Mouse (Mus musculus): ENCODE measurements around the gene Fndc5.

The Fndc5 gene

GRCm38 (mm10) chr4:129124652-129125146 is 12.1 kb upstream of the Fndc5 start:
- DNase-seq = no peak

GRCm38 (mm10) chr4:129125736-129126451 is 10.9 kb upstream of the Fndc5 start:
- DNase-seq = peak in 1 of 2 experiments; percentile 49

- DNase-seq = no peak
Observed at GRCm38 (mm10) chr4:129128582-129129338, 8.0 kb upstream of the Fndc5 start.

- DNase-seq = peak in 1 of 2 experiments; percentile 60
Observed at GRCm38 (mm10) chr4:129129387-129129786, 7.4 kb upstream of the Fndc5 start.

- DNase-seq = peak; percentile 68 to 75
Observed at GRCm38 (mm10) chr4:129130149-129130548, 6.7 kb upstream of the Fndc5 start.

- DNase-seq = peak; percentile 71 to 82
Observed at GRCm38 (mm10) chr4:129130755-129131303, 6.0 kb upstream of the Fndc5 start.

- peak; percentile 91 for DNase-seq
Observed at GRCm38 (mm10) chr4:129134799-129135585, 1.8 kb upstream of the Fndc5 start.

- no peak for DNase-seq
Observed at GRCm38 (mm10) chr4:129135637-129136036, 1.2 kb upstream of the Fndc5 start.

GRCm38 (mm10) chr4:129136189-129136578 is 615 bp upstream of the Fndc5 start:
- DNase-seq = no peak

- DNase-seq = no peak
Observed at GRCm38 (mm10) chr4:129137392-129138321, 858 bp downstream of the Fndc5 start.

GRCm38 (mm10) chr4:129139642-129140041 is 2.8 kb downstream of the Fndc5 start:
- no peak for DNase-seq

- no peak for DNase-seq
Observed at GRCm38 (mm10) chr4:129140808-129141207, 4.0 kb downstream of the Fndc5 start.

GRCm38 (mm10) chr4:129141560-129142438 is 5.0 kb downstream of the Fndc5 start:
- no peak for DNase-seq

GRCm38 (mm10) chr4:129142439-129143045 is 5.7 kb downstream of the Fndc5 start:
- DNase-seq = no peak

GRCm38 (mm10) chr4:129143509-129143908 is 6.7 kb downstream of the Fndc5 start:
- no peak for DNase-seq

- no peak for DNase-seq
Observed at GRCm38 (mm10) chr4:129144401-129145367, 7.9 kb downstream of the Fndc5 start.

GRCm38 (mm10) chr4:129145411-129145810 is 8.6 kb downstream of the Fndc5 start:
- DNase-seq = no peak

- DNase-seq = no peak
Observed at GRCm38 (mm10) chr4:129145943-129146342, 9.1 kb downstream of the Fndc5 start.

- DNase-seq = no peak
Observed at GRCm38 (mm10) chr4:129146392-129146791, 9.6 kb downstream of the Fndc5 start.
